Mouse (Mus musculus): ENCODE measurements around the gene Ago4.

DNA sequence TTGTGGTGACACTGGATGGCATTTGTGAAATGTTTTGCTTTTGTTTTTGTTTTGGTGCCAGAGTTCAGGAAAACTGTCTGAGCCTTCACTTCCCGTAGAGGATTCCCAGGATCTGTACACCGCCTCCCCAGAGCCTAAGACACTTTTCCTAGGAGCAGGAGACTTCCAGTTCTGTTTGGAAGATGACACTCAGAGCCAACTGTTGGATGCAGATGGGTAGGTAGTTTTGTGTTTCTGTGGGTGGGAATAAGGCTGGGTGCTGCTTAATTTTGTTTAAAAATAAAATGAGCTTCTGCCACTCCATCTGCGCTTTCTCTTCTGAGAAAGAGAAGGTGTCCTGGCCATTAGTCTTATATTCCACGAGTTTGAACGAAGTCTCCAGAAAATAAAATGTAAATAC, 43.0 kb upstream of the Ago4 start:
- TF ChIP-seq CTCF (IDR thresholded peaks at IDR 0.05; ENCODE audit: low read depth, low read length): no peak
- no peak for TF ChIP-seq POLR2A (IDR thresholded peaks at IDR 0.05; ENCODE audit: extremely low read depth, insufficient read depth, low read length)
